Comparison of ENCODE assay signal across 14 mouse cellular contexts in genomic region chr11:106965881-106966280, GRCm38 (mm10).
"Had no signal": no experiment of that assay in that cellular context is flagged by ENCODE, and none has a peak within 500 bp of the region (broad histone marks: within the 10 kb centered on the region; RNA-seq: fewer than 3 reads in every experiment).

No protein-coding gene starts in this region.

- H3K27me3 ChIP-seq: limb, embryonic 15.5 days; neural tube, embryonic 12.5 days; stomach, embryonic 15.5 days had no signal

- H3K27ac ChIP-seq: left cerebral cortex, adult 2 months; limb, embryonic 15.5 days; neural tube, embryonic 12.5 days; stomach, embryonic 15.5 days had no signal

- H3K4me2 ChIP-seq: limb, embryonic 15.5 days; lung, embryonic 14.5 days; neural tube, embryonic 12.5 days; stomach, embryonic 15.5 days had no signal

- H3K36me3 ChIP-seq: limb, embryonic 15.5 days; neural tube, embryonic 12.5 days; stomach, embryonic 15.5 days had no signal

- H3K9me3 ChIP-seq: limb, embryonic 15.5 days; neural tube, embryonic 12.5 days; stomach, embryonic 15.5 days had no signal

- H3K9ac ChIP-seq: limb, embryonic 15.5 days; lung, embryonic 14.5 days; neural tube, embryonic 12.5 days; stomach, embryonic 15.5 days had no signal

- H3K4me1 ChIP-seq: neural tube, embryonic 12.5 days had no signal

- H3K4me3 ChIP-seq: left cerebral cortex, adult 2 months; limb, embryonic 15.5 days; myocyte; neural tube, embryonic 12.5 days; stomach, embryonic 15.5 days had no signal

- ATAC-seq: intestine, embryonic 16.5 days had no signal

- DNase-seq: kidney, postnatal 10 days; lung, embryonic 14.5 days; midbrain, embryonic 14.5 days; retina, postnatal 1 day; right cerebral cortex, postnatal 4 days; spleen, adult 18-20 months; thymus, adult 2 months; thymus, postnatal 25 days had no signal
